Mouse (Mus musculus): ENCODE results near the gene Scube3.

Scube3 gene

DNA sequence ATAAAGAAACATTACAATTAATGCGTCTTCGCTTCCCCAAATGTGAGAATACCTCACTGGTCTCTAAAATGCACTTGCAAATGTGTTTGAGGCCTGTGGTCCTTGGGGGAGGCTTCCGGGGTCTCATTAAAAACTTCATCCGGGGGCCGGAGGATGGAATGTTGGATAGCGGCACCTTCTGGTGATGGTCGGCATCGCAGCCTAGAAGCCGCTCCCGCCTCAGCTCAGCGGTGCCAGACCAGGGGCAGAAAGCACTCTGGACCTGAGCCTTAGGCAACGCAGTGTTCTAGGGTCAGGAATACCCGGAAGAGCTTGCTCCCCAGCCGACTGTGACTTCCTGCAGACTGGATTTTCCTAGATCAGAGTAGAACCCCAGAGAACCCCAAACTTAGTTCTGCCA lies 8.7 kb upstream of the Scube3 start:
- peak in 1 of 2 experiments; percentile 50 for DNase-seq (ENCODE audit: low spot score in 2 of 2)

DNA sequence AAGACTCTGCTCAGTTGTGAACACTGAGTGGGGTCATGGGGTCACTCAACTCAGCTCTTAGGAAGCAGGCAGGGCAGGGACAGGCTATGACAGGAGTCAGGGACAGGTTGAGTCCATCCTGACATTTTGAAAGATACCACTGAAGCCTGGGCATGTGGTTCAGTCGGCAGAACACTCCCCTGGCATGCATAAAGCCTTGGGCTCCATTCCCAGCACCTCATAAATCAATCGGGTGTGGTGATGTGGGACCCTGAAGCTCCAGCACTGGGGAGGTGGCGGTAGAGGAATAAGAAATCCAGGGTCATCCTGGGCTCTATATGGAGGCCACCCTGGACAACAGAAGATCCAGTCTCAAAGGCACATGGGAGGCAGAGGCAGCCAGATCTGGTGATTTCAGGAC lies 6.4 kb upstream of the Scube3 start:
- no peak for DNase-seq (ENCODE audit: low spot score in 2 of 2)

DNA sequence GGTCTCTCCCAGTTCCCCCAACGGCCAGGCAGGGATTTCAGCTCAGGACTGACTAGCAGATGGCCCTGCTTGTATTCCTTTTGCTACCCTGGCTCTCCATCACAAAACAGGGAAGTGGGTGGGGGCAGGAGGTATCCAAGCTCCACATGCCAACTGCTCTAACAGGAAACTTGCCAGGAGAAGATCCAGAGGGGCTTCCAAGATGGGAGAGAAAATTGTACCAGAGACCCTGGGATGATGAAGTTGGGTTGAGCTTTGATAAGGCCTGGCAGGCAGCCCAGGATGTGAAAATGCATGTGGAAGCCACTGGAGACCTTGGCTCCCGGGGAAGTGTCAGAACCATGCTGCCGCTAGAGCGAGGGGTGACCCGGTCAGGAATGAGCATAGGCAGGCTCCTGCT lies 5.7 kb upstream of the Scube3 start:
- no peak for DNase-seq (ENCODE audit: low spot score in 2 of 2)

DNA sequence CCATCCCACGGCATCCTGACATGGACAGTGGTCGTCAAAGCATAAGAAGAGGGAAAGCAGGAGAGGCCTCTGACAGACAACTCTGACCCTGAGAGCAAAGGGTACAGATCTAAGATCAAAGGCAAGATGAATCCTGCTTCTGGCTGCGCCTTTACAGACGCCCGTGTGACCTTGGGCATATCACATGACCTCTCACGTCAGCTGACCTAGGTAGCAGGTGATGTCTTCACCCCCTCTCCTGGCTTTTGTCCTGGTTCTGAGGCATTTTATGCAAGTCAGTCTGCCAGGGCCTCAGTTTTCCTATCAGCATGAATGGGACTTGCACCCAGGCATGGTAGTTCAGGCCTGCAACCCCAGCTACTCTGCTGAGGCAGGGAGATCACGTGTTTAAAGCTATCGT lies 3.9 kb upstream of the Scube3 start:
- DNase-seq (ENCODE audit: low spot score in 2 of 2) = no peak

DNA sequence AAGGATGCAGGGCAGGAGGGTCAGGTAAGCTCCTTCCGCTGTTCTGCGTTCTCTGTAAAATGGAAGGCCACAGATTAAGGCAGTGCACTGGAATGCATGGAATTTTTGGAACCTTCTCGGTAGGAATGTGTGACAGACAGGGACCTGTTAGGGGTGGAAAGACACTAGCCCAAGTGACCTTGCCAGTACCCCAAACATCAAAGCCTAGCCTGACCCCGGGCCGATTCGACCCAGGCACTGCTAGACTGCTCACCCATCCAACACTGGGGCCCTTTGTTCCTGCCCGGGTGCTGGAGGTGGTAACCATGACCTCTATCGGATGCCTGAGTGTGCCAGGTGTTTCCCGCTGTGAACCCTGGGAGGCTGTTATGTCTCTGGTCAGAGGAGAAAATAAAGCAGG lies 3.3 kb upstream of the Scube3 start:
- no peak for DNase-seq (ENCODE audit: low spot score in 2 of 2)

DNA sequence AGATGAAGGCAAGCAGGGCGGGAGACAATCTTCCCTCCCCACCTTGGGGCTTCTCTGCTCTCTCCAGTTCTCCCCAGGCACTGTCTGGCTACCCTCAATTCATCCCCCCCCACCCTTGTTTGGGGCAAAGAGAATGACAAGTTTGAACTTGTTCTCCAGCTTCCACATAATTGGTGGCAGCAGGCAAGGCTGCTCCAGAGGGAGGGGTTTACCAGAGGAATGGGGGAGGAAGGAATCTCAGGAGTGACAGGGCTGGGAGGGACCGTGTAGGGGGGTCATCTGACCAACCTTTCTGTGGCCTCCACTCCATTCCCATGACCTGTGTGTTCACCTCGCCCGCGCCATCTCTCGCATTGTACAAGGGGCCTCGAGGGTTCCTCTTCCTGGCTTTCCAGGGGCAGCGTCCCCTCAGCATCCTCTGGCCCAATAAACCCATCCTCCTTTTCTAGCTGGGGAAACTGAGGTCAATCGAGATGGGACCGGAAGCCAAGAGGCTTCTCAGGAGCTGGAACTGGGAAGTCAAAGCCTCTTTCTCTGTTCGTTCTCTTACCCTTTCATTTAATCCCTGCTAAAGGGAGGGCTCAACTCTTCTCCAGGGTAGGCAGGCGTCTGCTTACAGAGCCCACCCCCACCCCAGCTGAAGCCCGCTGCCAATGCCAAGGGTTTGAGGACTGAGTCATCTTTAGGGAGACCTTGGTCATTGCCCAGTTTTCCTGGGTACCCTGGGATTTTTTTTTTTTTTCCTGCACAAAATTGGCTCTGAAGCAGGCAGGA lies 1.3 kb upstream of the Scube3 start:
- DNase-seq (ENCODE audit: low spot score in 2 of 2) = no peak

DNA sequence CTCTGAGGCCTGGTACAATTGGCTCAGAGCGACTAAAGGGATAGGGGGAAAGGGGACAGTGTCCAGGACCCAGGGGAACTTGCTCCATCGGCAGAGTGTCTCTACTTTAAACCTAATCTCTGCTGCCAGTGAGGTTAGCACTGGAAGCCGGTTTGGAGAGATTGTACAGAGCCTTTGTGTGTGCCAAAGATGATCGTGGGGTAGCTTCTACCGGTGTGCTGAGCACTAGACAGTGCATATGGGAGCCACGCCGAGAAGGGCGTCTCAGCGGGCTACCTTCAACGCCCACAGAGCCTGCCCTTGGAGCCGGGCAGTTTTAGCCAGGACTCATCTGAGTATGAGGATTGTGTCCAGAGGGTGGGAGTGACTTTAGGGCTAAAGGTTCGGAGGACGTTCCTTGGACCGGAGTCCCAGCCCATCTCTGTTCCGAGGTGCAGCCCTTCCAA lies 713 bp upstream of the Scube3 start:
- DNase-seq (ENCODE audit: low spot score in 2 of 2) = no peak

DNA sequence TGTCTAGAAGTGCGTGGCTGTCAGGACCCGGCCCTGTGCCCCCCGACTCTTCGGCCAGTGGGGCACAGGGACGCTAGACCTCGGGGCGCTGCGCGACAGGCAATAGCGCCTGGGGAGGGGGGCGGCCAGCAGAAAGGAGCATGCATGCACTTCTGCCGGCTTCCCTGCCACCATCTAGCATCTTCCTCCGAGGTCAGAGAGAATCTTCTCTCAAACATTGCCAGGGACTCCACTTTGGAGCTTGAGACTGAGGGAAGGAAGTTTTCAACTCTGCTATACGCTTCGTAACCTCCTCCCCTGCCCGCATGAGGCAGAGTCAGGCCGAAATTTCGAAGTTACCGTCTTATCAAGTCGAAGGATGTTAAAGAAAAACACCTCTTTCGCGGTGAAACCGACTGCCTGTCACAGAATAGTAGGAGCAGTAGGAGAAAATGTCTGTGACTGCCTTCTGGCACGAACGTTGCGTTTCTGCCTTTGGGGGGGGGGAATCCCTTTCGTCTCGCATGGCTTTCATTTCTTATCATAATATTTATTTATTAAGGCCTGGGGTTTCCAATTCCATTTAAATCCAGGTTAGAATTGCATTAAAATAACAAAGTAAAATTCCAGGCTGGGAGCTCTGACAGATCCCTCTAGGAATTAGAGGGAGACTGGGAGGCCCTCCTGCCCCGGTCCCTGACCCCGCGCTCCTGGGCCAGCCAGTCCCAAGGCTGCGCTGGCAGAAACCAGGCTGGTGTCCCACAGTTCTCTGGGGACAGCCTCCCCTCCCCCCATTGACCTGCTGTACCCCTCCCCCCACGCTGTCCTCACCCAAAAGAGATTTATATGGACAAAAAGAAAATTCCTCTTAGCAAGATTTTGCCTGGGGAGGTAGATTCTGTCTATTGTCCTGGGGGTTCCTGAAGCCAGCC lies 1.0 kb downstream of the Scube3 start:
- DNase-seq (ENCODE audit: low spot score in 2 of 2) = no peak

DNA sequence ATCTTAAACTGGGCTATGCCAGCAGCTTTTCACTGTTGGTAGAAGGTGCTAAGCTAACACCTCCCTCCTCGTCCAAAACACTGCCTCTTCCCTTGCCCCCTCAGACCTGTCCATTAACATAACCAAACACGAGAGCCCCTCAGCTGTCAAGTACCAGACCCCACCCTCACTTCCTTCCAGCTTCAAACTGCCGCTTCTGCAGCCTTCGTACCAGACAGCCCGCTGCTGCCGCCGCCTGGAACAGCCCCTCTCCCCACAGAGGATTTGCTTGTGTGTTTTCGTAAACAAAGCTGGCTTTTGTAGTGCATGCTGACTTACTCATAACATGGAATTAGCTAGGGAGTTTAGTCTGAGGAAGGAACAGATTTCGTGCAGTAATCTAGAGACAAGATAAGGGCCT lies 1.8 kb downstream of the Scube3 start:
- DNase-seq (ENCODE audit: low spot score in 2 of 2) = no peak

DNA sequence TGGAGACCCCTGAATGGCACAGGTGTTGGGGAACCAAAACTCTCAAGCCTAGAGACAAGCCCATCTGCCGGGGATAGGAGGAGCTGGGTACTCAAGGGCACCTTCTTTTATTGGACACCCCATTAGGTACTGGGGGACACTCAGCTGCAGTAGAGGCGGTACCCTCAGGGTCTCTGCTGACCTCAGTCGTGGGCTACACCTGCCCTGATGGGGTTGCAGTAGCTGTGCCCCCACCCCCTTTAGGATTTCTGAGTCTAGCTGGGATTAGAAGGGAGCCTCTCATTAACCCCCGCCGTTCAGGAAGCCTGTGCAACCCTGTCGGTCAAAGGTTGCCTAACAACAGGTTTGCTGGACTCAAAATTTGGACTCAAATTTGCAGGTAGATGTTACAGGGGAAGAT lies 2.3 kb downstream of the Scube3 start:
- DNase-seq (ENCODE audit: low spot score in 2 of 2) = no peak

DNA sequence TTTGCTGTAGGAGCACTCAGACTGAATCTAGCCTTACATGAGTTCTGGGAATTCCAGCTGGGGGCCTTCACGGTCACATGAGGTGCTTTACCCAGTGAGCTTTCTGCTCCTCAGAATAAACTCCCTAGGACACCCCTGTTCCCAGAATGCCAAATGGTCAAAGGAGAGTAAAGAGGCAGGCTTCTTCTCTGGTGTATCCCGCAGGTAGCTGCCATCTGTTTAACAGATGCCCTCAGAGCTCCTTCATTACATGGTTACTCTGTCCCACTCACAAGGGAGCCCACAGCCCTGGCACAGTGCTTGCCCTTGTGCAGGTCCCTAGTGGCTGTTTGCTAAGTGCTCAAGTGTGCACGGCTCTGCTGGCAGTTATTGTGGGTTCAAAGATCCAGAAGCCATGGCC lies 6.3 kb downstream of the Scube3 start:
- no peak for DNase-seq (ENCODE audit: low spot score in 2 of 2)

DNA sequence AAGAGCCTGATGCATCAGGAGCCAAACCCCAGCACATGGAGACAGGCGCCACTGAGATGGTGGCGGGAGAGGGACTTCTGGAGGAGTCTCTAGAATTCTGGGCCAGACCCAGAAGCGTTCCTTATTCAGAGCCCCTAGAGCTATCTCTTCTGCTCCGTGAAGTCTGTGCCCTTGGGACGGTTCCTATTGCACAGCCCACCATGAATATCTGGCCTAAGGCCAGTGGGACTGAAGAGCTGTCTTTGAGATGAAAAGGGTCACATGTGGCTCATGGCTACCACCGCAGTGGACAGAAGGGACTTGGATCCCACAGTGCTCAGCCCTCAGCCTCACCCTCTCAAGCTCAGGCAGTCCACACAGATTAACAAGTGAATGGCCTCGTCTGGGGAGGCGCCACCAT lies 7.8 kb downstream of the Scube3 start:
- no peak for DNase-seq (ENCODE audit: low spot score in 2 of 2)

DNA sequence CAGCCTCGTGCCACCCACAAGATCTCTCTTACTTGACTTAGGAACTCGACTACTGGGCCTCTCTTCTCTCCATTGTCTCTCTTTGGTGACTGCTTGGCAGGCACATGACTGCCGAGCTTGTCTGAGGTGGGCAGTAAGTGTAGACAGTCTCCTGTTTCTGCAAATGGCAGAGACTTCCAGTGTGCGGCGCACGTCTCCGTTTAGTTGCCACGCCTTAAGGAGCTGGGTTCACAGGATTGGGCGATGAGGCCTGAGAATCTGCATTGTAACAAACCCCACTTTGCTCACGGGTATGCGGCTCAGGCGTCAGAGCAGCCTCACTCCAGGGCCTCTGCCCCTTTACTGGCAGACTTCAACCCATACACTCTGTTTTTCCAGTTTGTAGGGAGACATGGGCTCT lies 8.5 kb downstream of the Scube3 start:
- no peak for DNase-seq (ENCODE audit: low spot score in 2 of 2)

DNA sequence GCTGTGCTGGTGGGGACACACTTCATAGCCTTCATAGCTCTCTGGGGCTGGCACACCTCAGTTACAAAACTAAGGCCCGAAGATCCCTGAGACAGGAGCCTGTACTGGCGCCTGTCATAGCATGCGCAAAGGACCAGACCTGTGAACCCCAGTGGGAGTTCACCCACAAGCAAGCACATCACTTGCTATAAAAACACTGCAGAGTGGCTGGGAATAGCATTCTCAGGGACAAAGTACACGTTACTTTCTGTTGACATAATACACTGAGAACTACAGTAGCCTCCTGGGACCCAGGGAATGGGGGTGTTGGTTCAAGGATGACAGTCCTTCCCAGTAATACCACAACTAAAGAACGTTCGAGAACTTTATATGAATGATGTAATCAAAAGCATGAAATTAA lies 11.2 kb downstream of the Scube3 start:
- no peak for DNase-seq (ENCODE audit: low spot score in 2 of 2)

DNA sequence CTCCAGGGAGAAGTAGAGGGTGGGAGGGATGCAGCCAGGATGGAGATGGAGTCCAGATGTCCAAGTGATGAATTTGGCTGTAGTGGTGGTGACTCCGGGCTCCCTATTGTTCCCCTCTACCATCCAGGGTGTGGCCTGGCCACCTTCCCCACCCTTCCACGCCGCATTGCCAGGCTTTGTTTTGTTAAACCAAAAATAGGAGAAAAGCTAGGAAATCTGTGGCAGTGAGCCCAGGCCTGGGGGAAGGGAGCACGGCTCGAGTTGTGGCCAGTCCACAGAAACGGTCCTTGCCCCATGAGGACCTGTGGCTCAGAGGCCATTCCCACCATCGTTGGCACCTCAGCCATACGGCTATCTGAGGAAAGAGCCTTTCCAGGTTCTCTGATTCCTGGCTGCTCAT lies 13.0 kb downstream of the Scube3 start:
- DNase-seq (ENCODE audit: low spot score in 2 of 2) = no peak

DNA sequence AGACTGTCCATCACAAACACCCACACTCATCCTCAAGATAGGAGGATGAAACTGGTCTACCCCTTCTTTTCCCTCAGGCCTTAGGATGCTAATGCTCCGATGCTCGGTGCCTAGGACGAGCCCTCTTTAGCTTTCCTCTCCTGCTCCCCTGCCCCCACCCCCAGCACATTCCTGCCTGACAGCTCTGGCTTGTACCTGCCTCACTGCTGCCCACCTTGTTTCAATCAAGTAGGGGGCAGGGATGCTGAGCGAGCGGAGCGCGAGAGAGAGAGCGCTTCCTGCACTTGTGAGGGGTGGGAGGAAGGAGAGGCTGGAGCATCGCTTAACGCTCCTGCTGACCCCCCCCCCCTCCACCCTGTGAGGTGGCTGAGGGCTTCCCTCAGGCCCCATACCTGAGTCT lies 18.4 kb downstream of the Scube3 start:
- DNase-seq (ENCODE audit: low spot score in 2 of 2) = no peak

DNA sequence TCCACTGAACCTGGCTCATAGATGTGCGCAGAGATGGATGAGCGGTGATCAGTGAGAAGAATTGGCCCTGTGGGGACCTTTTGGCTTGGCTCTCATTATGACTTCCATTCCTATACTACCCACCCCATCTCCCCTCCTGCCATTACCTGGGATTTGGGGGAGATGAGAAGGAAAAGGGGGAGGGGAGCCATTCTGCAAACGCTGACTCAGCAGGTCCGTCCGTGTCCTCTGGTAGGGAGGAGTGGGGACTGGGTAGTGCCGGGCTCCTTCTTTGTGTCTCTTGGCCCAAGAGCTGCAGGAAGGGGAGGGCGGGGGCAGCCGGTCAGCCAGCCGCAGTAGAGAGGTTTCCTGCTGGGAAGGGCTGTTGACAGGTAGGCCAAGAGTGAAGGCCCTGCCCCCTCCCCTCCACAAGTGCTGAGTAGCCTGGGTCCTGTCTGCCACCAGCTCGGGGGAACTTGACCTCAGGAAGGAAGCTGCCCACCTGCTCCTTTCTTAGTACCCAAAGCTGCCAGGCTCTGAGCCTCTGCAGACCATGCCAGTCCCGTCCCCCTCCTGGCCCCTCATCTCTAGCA lies 19.5 kb downstream of the Scube3 start:
- DNase-seq (ENCODE audit: low spot score in 2 of 2) = no peak

DNA sequence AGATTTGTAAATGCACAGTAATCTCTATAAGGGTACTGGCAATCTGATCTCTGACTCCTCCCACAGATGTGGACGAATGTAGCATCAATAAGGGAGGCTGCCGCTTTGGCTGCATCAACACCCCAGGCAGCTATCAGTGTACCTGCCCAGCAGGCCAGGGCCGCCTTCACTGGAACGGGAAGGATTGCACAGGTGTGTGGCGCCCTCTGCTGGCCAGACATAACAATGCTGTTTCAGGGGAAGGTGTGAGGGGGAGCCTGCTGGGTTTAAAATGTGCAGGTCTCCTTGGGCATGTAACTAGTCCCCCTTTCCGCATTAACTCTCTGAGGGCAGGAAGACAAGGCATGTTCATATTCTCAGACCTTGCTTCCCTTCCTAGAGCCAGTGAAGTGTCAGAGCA lies 21.7 kb downstream of the Scube3 start:
- peak in 1 of 2 experiments; percentile 72 for DNase-seq (ENCODE audit: low spot score in 2 of 2)

DNA sequence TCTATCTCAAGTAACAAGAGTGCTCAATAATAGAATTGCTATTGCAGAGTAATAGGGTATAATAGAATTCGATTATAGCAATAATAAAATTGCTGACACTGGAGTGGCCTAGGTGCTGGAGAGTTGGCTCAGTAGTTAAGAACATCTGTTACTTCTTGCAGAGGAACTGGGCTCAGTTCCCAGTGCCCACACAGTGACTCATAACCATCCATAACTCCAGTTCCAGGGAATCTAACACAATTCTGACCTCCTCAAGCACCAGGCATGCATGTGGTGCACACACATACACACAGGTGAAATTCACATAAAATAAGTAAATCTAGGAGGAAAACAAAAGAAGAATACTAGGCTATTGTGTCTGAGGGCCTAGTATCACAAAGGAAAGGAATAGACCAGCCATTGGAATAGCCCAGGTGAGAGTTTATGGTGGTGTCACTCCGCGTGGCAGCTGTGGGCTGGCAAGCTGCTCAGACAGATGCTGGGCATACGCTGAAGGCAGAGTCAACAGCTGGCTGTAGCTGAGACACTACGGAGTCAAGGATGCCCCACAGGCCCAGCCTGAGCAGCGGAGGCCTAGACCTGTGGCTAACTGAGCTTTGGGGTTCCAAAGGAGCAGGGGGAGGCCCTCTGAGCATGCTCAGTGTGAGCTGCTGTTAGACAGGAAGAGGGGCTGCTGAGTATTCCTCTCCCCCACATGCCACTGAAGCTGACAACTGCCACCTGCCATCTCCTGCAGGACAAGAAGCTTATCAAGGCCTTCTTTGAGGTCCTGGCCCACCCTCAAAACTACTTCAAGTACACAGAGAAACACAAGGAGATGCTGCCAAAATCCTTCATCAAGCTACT lies 28.7 kb downstream of the Scube3 start:
- DNase-seq (ENCODE audit: low spot score in 2 of 2) = no peak

DNA sequence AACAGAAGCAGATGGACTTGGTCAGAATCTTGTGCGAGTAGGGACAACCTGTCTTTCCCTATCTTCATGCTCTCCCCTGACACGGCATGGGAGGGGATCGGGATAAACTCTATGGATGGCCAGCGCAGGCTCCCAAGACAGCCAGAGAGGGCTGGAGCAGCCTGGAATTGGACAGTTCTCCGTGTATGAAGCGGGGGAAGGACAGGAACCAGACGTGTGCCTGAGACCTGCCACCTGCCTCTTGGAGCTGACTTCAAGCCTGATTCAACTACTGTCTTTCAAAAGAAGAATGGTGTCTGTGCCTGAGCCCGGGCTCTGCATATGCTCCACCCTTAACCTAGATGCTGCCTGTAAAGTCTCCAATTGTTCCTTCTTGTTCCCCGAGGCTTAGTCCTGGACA lies 30.7 kb downstream of the Scube3 start:
- DNase-seq (ENCODE audit: low spot score in 2 of 2) = no peak

DNA sequence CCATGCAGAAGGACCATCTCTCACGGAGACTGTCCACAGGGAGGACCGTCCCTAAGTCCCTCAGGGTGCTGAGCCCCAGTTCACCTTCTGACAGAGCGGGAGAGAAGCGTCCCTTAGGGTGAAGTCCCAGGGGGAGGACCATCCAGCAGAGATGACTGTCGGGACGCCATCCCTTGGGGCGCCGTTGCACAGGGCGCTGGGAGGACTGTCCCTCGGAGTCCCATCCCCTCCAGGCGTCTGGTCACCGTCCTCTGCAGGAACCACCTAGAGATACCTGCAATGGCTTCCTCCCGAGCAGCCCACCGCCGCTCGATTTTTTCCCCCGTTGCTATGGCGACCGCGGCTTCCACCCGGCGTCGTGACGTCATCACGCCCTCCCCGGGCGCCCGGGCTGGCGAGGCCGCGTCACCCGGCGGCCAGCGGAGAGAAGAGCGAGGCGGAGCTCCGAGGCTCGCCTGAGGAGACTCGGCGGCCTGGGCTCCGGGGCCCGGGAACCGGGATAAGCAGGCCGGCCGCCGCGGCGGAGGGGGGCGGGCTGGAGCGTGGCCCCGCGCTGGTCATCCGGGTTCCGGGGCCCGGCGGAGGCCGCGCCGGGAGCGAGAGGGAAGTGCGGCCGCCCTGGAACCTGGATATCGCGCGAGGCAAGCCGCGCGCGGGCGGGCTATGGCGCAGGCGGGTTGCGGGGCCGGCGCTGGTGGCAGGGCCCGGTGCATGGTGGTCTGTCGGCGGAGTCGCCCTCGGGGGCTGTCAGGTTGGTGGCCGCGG lies 35.0 kb downstream of the Scube3 start, which contains the start of gene Zfp523:
Gene Zfp523 (plus strand): TSS at position 355 of the 765 bp plus-strand sequence.
- DNase-seq (ENCODE audit: low spot score in 2 of 2) = peak; percentile 84 to 93
